Mouse (Mus musculus) frontal cortex, postnatal 10 days (tissue): ENCODE measurements at regions not wholly inside any gene's neighbourhood (a gene's known extent, or its start where the extent isn't known, plus 50 kb on each side); places are given as distances from the start of the nearest gene placed in this dataset.

ENCODE experiments used
- DNase-seq, 2 experiments: peaks; one replicate each; pipeline ENCODE4 v3.0.0; 2022; ENCODE audit warnings: low spot score in 2 of 2, mixed read lengths in 1 of 2

- DNase-seq, result no peak
Measured at GRCm38 (mm10) chr1:89288921-89289320, 165.7 kb upstream of the Agap1 start.

GRCm38 (mm10) chr1:89296691-89297090 lies 157.9 kb upstream of the Agap1 start:
- DNase-seq, result no peak

GRCm38 (mm10) chr1:89297766-89298165 lies 156.8 kb upstream of the Agap1 start:
- DNase-seq, result no peak

DNA sequence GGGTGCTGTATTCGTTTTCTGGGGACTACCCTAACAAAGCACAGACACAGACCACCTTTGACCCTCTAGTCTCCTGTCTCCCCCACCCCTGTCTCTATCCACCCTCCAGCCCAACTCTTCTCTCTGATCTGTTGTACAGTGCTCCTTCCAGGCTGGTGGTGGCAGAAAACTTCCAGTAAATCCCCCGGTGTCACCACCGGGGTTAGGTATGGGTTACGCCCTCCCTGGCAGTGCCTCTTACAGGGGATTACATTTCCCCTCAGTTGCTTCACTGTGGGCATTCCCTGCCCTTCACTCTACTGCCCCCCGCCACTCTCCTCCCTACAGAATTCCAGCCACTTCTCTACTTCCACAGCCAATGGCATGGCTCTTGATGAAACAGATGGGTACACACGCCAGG lies 153.5 kb upstream of the Agap1 start:
- DNase-seq, result no peak

DNA sequence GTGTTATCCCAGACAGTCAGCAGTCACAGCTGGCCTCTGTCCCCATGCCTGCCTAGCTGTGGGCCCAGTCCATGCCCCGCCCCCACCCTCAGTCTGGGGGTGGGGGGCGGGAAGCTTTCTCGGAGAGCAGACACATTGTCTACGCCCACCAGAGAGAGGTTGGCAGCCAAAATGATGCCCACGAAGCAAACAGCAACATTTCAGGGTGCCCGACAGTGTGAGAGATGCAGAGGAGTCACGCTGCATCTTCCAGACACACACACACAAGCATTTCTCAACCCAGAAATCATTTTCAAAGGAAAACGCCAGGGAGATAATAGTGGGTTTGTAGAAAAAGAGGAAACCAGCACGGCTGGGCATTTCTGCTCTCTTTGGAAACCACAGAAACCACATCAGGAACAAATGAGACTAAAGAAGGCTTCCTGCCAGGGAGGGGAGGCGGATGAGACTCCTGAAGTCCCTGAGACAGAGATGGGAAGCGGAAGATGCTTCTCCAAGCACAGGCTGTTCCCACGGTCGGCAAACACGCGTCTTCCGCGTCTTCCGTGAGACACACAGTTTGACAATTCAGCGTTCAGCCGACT lies 152.1 kb upstream of the Agap1 start:
- peak; percentile 40 to 64 for DNase-seq

DNA sequence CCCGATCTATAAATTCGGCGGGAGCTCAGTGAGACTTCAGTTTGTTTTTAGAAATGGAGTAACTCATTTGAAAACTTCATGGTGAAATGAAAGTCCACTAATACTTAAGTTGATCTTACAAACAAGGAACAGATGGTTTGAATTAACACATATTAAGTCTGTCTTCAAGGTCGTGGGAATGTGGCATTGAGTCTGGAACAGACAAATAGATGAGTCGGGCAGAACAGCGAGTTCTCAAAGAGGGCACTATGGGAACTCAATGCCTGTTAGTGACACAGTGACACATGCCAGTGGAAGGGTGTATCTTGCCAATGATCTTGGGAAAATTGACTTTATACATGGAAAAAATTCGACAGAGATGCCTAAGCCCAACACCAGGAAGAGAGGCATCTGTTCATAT lies 149.4 kb upstream of the Agap1 start:
- no peak for DNase-seq

DNA sequence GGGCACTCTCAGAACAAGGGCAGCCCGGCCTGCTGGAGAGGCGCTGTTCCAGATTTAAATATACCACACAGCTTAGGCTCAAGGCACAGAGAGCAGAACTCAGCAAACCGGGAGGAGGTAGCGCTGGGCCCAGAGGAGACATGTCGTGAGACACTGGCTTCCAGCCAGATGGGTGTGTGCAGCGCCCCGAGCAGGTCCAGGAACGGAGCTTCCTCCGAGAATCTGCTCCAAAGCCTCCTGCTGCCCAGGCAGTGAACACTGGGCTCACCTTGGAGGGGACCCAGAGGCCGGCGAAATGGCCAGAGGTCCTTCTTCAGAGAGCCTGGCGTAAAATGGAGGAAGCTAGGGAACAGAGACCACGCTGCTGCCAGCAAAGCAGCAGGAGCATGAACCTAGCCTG lies 145.8 kb upstream of the Agap1 start:
- peak in 1 of 2 experiments; percentile 30 for DNase-seq

DNA sequence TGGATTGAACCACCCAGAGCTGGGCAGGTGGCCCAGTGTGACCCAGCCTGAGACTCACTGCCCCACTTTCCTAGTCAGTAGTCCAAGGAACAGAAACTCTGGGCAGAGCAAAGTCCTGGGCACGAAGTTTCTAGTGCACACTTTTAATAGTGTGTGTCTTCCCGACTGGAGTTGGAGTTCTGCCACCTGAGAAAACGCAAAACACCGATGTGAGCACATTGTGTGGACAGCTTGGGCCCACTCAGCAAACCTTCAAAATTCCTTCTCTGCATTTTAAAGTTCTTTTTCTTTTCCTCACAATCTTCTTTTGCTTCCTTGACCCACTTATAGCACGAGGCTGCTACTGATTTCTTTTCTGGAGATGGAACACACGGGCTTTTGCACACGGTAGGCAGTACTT lies 141.5 kb upstream of the Agap1 start:
- DNase-seq, result no peak

- no peak for DNase-seq
Measured at GRCm38 (mm10) chr1:89317897-89318296, 136.7 kb upstream of the Agap1 start.

DNA sequence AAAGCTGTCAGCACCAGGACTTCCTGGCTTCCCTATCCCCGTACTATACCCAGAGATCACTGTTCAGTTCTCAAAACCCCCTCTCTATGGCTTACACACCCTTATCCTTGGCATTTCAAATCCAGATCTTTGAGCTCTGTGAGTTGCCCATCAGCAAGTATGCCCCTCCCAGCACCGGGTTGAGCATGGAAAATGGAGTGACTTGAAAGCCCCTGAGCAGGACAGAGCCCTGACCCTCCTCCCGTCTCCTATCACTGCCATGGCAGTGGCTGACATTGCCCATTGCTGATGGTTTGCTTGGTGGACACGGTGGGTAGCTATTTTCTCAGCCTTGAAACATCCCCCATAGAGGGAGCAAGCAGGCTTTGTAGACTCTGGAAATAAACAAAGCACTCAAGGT lies 135.9 kb upstream of the Agap1 start:
- no peak for DNase-seq

- DNase-seq, result no peak
Measured at GRCm38 (mm10) chr1:89322621-89323020, 132.0 kb upstream of the Agap1 start.

GRCm38 (mm10) chr1:89323091-89323490 lies 131.5 kb upstream of the Agap1 start:
- DNase-seq, result no peak

GRCm38 (mm10) chr1:89331352-89331751 lies 123.3 kb upstream of the Agap1 start:
- DNase-seq, result no peak

GRCm38 (mm10) chr1:89332676-89333075 lies 121.9 kb upstream of the Agap1 start:
- DNase-seq, result no peak

DNA sequence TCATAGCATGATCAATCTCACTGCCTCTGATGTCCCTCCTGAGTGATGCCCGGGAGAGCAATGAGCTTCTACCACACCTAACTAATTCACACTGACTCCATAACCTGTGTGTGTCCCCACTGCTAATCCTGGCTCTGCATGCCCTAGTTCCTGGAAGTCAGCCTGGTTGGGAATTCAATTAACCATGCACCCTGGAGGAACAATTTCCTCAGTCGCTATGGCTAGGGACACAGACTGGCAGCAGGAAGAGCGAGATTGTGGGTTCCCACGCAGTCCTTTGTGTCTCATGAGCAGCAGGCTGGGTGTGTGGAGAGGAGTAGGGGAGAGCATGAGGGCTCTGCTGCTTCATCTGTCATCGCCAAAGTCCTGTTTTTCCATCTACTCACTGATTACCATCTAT lies 116.7 kb upstream of the Agap1 start:
- DNase-seq, result no peak

GRCm38 (mm10) chr1:89342794-89343193 lies 111.8 kb upstream of the Agap1 start:
- DNase-seq, result no peak

DNA sequence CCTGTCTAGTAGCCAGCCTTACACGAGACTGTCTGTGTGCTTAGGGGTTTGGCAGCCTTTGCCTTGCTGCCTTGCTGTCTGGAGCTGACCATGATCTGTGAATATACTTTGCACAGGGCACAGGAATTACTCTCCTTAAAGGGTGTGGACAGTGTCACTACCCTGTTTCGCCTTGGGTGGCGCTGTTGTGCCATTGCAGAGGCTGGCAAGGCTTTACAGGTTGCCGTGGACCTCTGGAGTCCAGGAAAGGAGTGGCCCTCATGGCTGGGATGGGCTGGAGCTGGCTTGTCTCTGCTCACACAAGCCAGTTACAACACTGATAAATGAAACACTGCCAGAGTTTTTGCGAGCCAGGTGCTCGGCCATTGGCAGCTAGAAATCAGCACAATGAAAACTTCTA lies 110.1 kb upstream of the Agap1 start:
- no peak for DNase-seq

DNA sequence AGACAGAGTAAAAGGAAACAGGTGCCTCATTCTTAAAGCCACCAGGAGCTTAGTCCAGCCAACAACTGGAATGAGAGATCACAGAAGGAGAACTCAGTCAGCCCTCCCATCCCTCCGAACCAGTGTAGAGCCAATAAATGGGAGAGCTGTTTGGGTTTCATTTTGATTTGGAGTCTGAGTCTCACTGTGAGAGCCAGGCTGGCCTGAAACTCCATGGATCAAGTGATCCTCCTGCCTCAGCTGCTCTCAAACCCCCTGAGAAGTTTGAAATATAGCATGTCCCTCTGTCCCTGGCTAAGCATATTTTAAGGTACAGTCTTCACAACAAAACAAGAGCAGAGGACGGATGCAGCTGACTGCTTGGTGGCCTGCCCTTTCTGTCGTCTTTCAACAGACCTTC lies 107.3 kb upstream of the Agap1 start:
- DNase-seq, result no peak

DNA sequence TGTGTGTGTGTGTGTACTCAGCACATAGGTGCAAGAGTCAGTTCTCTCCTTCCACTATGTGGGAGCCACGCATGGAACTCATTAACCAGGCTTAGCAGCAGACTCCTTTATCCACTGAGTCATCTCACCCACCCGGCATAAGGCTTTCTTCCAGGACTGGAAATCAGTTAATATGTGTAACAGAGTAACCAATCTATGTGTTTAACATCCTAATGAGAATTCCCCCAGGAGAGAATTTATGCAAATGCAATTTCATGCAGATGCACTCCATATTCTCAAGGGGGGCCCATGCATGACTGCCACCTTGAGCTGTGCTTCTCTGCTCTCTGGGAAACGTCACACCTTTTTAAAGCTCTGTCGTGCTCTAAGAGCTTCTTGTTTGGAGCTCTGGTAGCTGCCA lies 101.7 kb upstream of the Agap1 start:
- no peak for DNase-seq

GRCm38 (mm10) chr1:89359257-89359656 lies 95.3 kb upstream of the Agap1 start:
- DNase-seq, result no peak

DNA sequence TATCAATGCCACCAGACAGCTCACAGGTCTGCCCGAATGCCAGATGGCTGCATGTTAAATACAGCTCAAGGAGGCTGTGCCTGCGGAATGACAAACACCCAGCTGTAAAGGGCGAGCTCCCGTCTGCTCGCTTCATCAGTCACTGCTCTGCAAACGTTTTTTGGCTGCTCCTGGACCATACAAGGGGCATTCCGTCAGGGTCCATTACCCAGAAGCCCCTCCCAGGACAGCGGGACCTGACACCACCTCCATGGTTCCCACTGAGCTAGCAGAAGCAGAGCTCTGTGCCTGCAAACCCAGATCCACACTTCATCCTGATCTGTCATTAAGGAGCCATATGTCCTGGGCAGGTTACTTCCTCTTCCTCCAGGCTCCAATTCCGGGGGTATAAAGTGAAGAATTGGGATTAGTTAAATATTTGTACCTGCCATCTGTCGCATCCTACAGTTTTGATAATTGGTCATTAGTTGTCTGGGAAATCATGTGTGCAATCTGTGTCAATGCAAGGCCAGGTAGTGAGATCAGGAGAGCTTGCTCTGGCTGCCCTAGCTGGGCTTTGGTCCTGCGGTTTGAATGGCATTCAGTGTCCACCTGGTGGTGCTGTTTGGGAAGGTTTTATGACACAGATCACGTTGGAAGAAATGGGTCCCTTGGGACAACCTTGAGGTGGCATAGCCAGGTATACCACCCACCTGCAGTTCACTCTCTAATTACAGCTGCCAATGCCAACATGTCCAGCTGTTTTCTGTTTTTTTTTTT lies 89.9 kb upstream of the Agap1 start:
- DNase-seq, result no peak

- no peak for DNase-seq
Measured at GRCm38 (mm10) chr1:89366891-89367290, 87.7 kb upstream of the Agap1 start.

DNA sequence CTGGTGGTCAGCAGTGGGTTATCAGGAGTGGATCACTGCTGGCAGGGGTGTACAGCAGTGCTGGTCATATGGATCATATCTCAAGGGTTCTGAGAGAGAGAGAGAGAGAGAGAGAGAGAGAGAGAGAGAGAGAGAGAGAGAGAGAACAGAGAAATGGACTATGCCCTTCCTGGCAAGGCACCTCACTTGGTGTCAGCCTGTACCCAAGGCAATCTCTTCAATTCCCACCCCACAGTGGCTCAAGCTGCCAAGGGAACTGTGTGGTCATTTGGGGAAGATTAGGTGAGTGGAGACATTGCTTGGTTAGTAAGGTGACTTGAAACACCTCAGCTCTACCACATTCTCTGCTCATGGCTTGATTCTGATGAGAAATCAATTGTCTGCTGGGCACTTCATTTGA lies 80.8 kb upstream of the Agap1 start:
- no peak for DNase-seq

- no peak for DNase-seq
Measured at GRCm38 (mm10) chr1:89374271-89374670, 80.3 kb upstream of the Agap1 start.
